Mouse (Mus musculus): Measurements from ENCODE around the gene Ppp4r3a. TPM values are rescaled to one million over a fixed set of nuclear protein-coding genes. Genes with fewer than 3 reads are reported as not detected.

The Ppp4r3a gene
- 187 TPM for polyA plus RNA-seq (2014; fragmentation: Illumina TruSeq; extraction: RNeasy Lipid Tissue Mini Kit (QIAGEN cat#74804); ENCODE audit: low replicate concordance)

GRCm38 (mm10) chr12:101083076-101083838 is at the start of gene Ppp4r3a:
Ppp4r3a (minus strand) TSS chr12:101083702.

GRCm38 (mm10) chr12:101028954-101029731 is 54.4 kb downstream of the Ppp4r3a start, which contains the start of gene Ccdc88c:
Ccdc88c (minus strand) TSS chr12:101029056.

Other genes starting within 250 kb of the Ppp4r3a start
- 0.33 TPM for gene Gpr68, start 175.5 kb downstream of the Ppp4r3a start, polyA plus RNA-seq (2014; fragmentation: Illumina TruSeq; extraction: RNeasy Lipid Tissue Mini Kit (QIAGEN cat#74804); ENCODE audit: low replicate concordance)
- 17.4 TPM for gene Ccdc88c, start 54.6 kb downstream of the Ppp4r3a start, polyA plus RNA-seq (2014; fragmentation: Illumina TruSeq; extraction: RNeasy Lipid Tissue Mini Kit (QIAGEN cat#74804); ENCODE audit: low replicate concordance)